ENCODE assay signal across 10 mouse cellular contexts in the genomic region with DNA sequence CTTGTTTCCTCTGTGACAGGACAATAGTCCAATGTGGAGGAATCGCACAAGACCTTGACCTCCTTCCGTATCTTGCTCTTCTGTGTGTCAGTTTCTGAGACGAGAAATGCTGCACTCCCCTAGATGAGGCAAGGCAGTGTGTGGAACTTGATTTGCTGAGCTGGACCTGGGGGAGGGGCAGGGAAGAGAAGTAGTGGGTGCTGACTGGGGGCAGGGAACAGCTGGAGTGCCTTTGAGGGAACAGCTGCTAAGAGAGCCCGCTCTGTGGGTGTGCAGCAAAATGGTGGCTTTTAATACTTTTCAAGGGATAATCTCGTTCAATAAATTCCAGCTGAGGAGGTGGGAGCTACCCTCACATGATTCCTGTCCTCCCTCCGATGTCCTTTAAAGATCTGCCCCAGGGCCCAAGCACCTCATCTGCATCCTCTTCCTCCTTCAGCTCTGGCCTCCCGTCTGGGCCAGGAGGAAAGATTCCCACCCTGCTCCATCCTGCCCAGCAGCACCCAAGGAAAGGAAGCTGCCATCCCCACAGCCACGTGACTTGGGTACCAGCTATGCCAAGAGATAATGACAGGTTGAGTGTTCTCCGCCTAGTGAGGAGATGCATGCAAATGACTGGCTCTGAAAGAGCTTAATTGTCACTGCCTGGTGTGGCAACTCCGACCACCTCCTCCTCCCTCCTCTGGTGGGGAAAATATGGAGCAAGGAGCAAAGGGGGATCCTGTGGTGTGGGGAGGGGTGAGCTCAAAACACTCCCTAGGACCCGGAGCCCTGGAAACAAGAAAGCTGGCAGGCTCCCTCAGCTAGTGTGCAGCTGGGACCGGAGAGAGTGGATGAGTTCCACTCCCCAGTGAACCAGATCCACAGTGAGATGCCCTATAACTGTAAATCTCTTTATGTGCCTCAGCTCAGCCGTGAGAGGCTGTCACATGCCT.
DNase-seq lines count a peak whose midpoint lies in the region; ATAC-seq and TF ChIP-seq lines count a peak whose summit lies in the region.
"Had no signal": no experiment of that assay in that cellular context is flagged by ENCODE, and none has a peak within 500 bp of the region (broad histone marks: within the 10 kb centered on the region; RNA-seq: fewer than 3 reads in every experiment).

No protein-coding gene starts in this region.

- no peaks in the 10 kb centered on the region for H3K4me1 ChIP-seq in kidney, postnatal 0 days (replicated peaks; ENCODE audit: insufficient read depth, low read length)
- H3K4me1 ChIP-seq: liver, embryonic 12.5 days had no signal

- no peak overlapping the region for H3K4me3 ChIP-seq in kidney, postnatal 0 days (replicated peaks; ENCODE audit: low read depth, low read length)
- H3K4me3 ChIP-seq: liver, embryonic 12.5 days had no signal

- WGBS in kidney, postnatal 0 days: 16% methylated on average over 13 of the region's 13 CpGs

- peak; percentile 43; the same call in 1 of the 2 replicates for ATAC-seq in kidney, postnatal 0 days (replicated peaks; ENCODE audit: low FRiP score, low read depth)
- ATAC-seq: liver, embryonic 12.5 days had no signal

- no peak for TF ChIP-seq CTCF in kidney, postnatal 0 days (IDR thresholded peaks at IDR 0.05; ENCODE audit: low read depth)

- peak; percentile 72 for DNase-seq in kidney, postnatal 0 days (ENCODE audit: low spot score)
- no peak for DNase-seq in kidney, postnatal 36 days
- peak; percentile 63 to 77 for DNase-seq in frontal cortex, postnatal 10 days (ENCODE audit: low spot score in 2 of 2)
- peak; percentile 54 to 60 for DNase-seq in left cerebral cortex, postnatal 10 days (ENCODE audit: extremely low spot score in 1 of 2, low spot score in 2 of 2)
- peak; percentile 56 for DNase-seq in right cerebral cortex, postnatal 25 days
- no peak for DNase-seq in urinary bladder, postnatal 4 days (ENCODE audit: low spot score in 2 of 2)
- DNase-seq in thymus, postnatal 10 days (ENCODE audit: low spot score in 2 of 2): no peak
- DNase-seq in MN1 (ENCODE audit: low spot score): no peak

- H3K9ac ChIP-seq in kidney, postnatal 0 days (ENCODE audit: low read depth, low read length): no peak overlapping the region
- H3K9ac ChIP-seq: liver, embryonic 12.5 days had no signal

- H3K27ac ChIP-seq in kidney, postnatal 0 days: no peak overlapping the region
- H3K27ac ChIP-seq: liver, embryonic 12.5 days had no signal

- no peaks in the 10 kb centered on the region for H3K9me3 ChIP-seq in kidney, postnatal 0 days (replicated peaks; ENCODE audit: low read length)
- H3K9me3 ChIP-seq: liver, embryonic 12.5 days had no signal

- no peak overlapping the region for H3K4me2 ChIP-seq in kidney, postnatal 0 days (ENCODE audit: low read length)
- H3K4me2 ChIP-seq: heart, embryonic 11.5 days; liver, embryonic 12.5 days had no signal

- no peaks in the 10 kb centered on the region for H3K36me3 ChIP-seq in kidney, postnatal 0 days (ENCODE audit: insufficient read depth, low read length)
- H3K36me3 ChIP-seq: liver, embryonic 12.5 days had no signal

- no peaks in the 10 kb centered on the region for H3K27me3 ChIP-seq in kidney, postnatal 0 days (ENCODE audit: insufficient read depth, low read length)
- H3K27me3 ChIP-seq: liver, embryonic 12.5 days had no signal

- intact Hi-C loops in left cerebral cortex, postnatal 10 days (cut with DNase I): no loop called here

Comparison
In these comparisons a context has a peak if more than half of its experiments do, and no peak if none do; other contexts are left out.
1. DNase-seq: peak in kidney, postnatal 0 days (single experiment), frontal cortex, postnatal 10 days (2 of 2), left cerebral cortex, postnatal 10 days (2 of 2) and right cerebral cortex, postnatal 25 days (single experiment); none in kidney, postnatal 36 days (0 of 2), urinary bladder, postnatal 4 days (0 of 2), thymus, postnatal 10 days (0 of 2) and MN1 (single experiment).